Mouse (Mus musculus): Measurements from ENCODE around the gene Rbfox1. TPM values are rescaled to one million over a fixed set of nuclear protein-coding genes. Genes with fewer than 3 reads are reported as not detected.

Rbfox1 gene
- polyA plus RNA-seq, 1 experiment from 2014 or later, result 2.7 TPM

GRCm38 (mm10) chr16:6964720-6965583 lies 1079.8 kb downstream of the Rbfox1 start:
- Histone ChIP-seq H3K4me1 (ENCODE audit: control insufficient read depth, insufficient read depth, low read length) (no peaks in the 10 kb centered on the region), H3K9ac (replicated peaks; ENCODE audit: low read depth, low read length) (no peak overlapping the region), H3K27me3 (ENCODE audit: control insufficient read depth, insufficient read depth, low read length) (no peaks in the 10 kb centered on the region), H3K36me3 (ENCODE audit: control insufficient read depth, insufficient read depth, low read length) (no peaks in the 10 kb centered on the region), H3K9me3 (ENCODE audit: control insufficient read depth, low read depth, low read length) (no peaks in the 10 kb centered on the region), H3K27ac (ENCODE audit: low read length) (no peak overlapping the region), H3K4me2 (replicated peaks; ENCODE audit: low read depth, low read length) (no peak overlapping the region), H3K4me3 (ENCODE audit: low read depth, low read length) (no peak overlapping the region)
- no peak for ATAC-seq (ENCODE audit: insufficient number of reproducible peaks, insufficient read depth, low FRiP score, low read depth)
- 9% methylated on average over 8 of the region's 8 CpGs for WGBS

- H3K9ac ChIP-seq (replicated peaks; ENCODE audit: low read depth, low read length), result no peak overlapping the region
- WGBS, result 68% methylated on average over 4 of the region's 4 CpGs
Observed at GRCm38 (mm10) chr16:6969986-6970385, 1084.8 kb downstream of the Rbfox1 start.

GRCm38 (mm10) chr16:6976341-6976740 lies 1091.2 kb downstream of the Rbfox1 start:
- Histone ChIP-seq H3K4me2 (replicated peaks; ENCODE audit: low read depth, low read length) (no peak overlapping the region), H3K9ac (replicated peaks; ENCODE audit: low read depth, low read length) (no peak overlapping the region), H3K4me3 (ENCODE audit: low read depth, low read length) (no peak overlapping the region), H3K27me3 (ENCODE audit: control insufficient read depth, insufficient read depth, low read length) (no peaks in the 10 kb centered on the region), H3K9me3 (ENCODE audit: control insufficient read depth, low read depth, low read length) (no peaks in the 10 kb centered on the region), H3K27ac (ENCODE audit: low read length) (no peak overlapping the region), H3K4me1 (ENCODE audit: control insufficient read depth, insufficient read depth, low read length) (no peaks in the 10 kb centered on the region), H3K36me3 (ENCODE audit: control insufficient read depth, insufficient read depth, low read length) (no peaks in the 10 kb centered on the region)
- WGBS, result 85% methylated on average over 7 of the region's 7 CpGs
- ATAC-seq (ENCODE audit: insufficient number of reproducible peaks, insufficient read depth, low FRiP score, low read depth), result no peak

More at GRCm38 (mm10) chr16:6969986-6970385, 1084.8 kb downstream of the Rbfox1 start:
- H3K27ac ChIP-seq (ENCODE audit: low read length), result no peak overlapping the region
- no peak overlapping the region for H3K4me3 ChIP-seq (ENCODE audit: low read depth, low read length)
- H3K4me1 ChIP-seq (ENCODE audit: control insufficient read depth, insufficient read depth, low read length), result no peaks in the 10 kb centered on the region
- H3K9me3 ChIP-seq (ENCODE audit: control insufficient read depth, low read depth, low read length), result no peaks in the 10 kb centered on the region
- no peaks in the 10 kb centered on the region for H3K27me3 ChIP-seq (ENCODE audit: control insufficient read depth, insufficient read depth, low read length)
- no peaks in the 10 kb centered on the region for H3K36me3 ChIP-seq (ENCODE audit: control insufficient read depth, insufficient read depth, low read length)
- ATAC-seq (ENCODE audit: insufficient number of reproducible peaks, insufficient read depth, low FRiP score, low read depth), result no peak
- no peak overlapping the region for H3K4me2 ChIP-seq (replicated peaks; ENCODE audit: low read depth, low read length)

DNA sequence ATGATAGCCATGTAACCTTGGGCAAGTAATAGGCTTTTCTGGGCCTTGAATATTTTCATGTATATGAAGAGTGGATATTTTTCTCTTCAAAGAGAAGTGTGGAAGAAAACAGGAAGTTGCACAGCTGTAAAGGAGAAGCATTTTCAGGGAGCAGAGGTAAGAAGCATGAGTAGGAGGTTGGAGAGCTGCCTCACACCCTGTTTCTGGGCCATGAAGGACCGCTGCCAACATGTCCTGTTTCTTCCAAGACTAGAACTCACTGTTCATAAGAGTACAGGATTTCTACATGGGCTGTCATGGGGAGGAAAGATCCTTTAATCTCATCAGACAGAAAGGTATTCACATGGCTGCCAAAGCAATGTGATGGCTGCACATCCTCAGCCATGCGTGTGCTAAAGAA lies 1098.8 kb downstream of the Rbfox1 start:
- Histone ChIP-seq H3K9ac (replicated peaks; ENCODE audit: low read depth, low read length) (no peak overlapping the region), H3K4me2 (replicated peaks; ENCODE audit: low read depth, low read length) (no peak overlapping the region), H3K4me1 (ENCODE audit: control insufficient read depth, insufficient read depth, low read length) (no peaks in the 10 kb centered on the region), H3K9me3 (ENCODE audit: control insufficient read depth, low read depth, low read length) (no peaks in the 10 kb centered on the region), H3K27ac (ENCODE audit: low read length) (no peak overlapping the region), H3K27me3 (ENCODE audit: control insufficient read depth, insufficient read depth, low read length) (no peaks in the 10 kb centered on the region), H3K4me3 (ENCODE audit: low read depth, low read length) (no peak overlapping the region), H3K36me3 (ENCODE audit: control insufficient read depth, insufficient read depth, low read length) (no peaks in the 10 kb centered on the region)
- ATAC-seq (ENCODE audit: insufficient number of reproducible peaks, insufficient read depth, low FRiP score, low read depth), result no peak
- 87% methylated on average over 2 of the region's 2 CpGs for WGBS

- H3K9ac ChIP-seq (replicated peaks; ENCODE audit: low read depth, low read length), result no peak overlapping the region
- H3K27me3 ChIP-seq (ENCODE audit: control insufficient read depth, insufficient read depth, low read length), result no peaks in the 10 kb centered on the region
- no peak overlapping the region for H3K4me3 ChIP-seq (ENCODE audit: low read depth, low read length)
- H3K36me3 ChIP-seq (ENCODE audit: control insufficient read depth, insufficient read depth, low read length), result no peaks in the 10 kb centered on the region
- no peak overlapping the region for H3K27ac ChIP-seq (ENCODE audit: low read length)
- H3K4me1 ChIP-seq (ENCODE audit: control insufficient read depth, insufficient read depth, low read length), result no peaks in the 10 kb centered on the region
- no peak for ATAC-seq (ENCODE audit: insufficient number of reproducible peaks, insufficient read depth, low FRiP score, low read depth)
- H3K9me3 ChIP-seq (ENCODE audit: control insufficient read depth, low read depth, low read length), result no peaks in the 10 kb centered on the region
- no peak overlapping the region for H3K4me2 ChIP-seq (replicated peaks; ENCODE audit: low read depth, low read length)
Observed at GRCm38 (mm10) chr16:6986031-6986430, 1100.9 kb downstream of the Rbfox1 start.

DNA sequence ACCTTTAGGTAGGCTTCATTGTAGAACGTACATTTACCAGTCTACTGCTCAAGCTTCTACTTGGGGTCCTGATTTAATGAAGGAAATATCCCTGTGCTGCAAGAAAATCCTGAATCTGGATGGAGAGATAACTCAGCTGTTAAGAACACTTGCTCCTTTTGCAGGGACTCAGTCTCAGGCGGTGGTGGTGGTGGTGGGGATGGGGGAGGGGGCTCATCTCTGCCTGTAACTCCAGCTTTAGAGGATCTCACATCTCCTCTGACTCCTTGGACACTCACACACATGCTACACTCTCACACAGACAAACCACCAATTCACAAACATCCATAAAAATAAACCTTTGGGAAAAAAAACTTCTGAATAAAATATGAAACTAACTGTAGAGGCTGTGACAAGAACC lies 1101.3 kb downstream of the Rbfox1 start:
- Histone ChIP-seq H3K36me3 (ENCODE audit: control insufficient read depth, insufficient read depth, low read length) (no peaks in the 10 kb centered on the region), H3K9ac (replicated peaks; ENCODE audit: low read depth, low read length) (no peak overlapping the region), H3K9me3 (ENCODE audit: control insufficient read depth, low read depth, low read length) (no peaks in the 10 kb centered on the region), H3K4me1 (ENCODE audit: control insufficient read depth, insufficient read depth, low read length) (no peaks in the 10 kb centered on the region), H3K4me3 (ENCODE audit: low read depth, low read length) (no peak overlapping the region), H3K4me2 (replicated peaks; ENCODE audit: low read depth, low read length) (no peak overlapping the region), H3K27me3 (ENCODE audit: control insufficient read depth, insufficient read depth, low read length) (no peaks in the 10 kb centered on the region), H3K27ac (ENCODE audit: low read length) (no peak overlapping the region)
- 48% methylated on average over 2 of the region's 2 CpGs for WGBS
- ATAC-seq (ENCODE audit: insufficient number of reproducible peaks, insufficient read depth, low FRiP score, low read depth), result no peak

DNA sequence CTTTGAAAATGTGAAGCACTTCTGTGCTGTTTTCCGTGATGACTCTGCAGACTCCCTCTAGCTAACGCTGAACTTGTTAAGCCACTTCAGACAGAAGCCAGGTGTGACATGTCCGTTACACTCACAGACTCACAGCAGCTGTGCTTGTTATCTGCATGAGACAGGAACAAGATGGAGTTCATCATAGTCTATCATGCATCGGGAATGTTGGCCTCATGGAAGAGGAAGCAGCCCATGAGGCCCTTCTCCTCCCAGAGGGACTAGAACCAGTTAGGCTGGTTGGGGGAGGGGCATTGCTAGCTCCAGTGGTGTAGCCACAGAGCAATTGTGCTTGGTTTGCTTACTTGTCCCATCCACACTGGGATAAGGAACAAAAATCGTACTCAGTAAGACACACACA lies 1107.1 kb downstream of the Rbfox1 start:
- H3K4me1 ChIP-seq (ENCODE audit: control insufficient read depth, insufficient read depth, low read length), result no peaks in the 10 kb centered on the region
- H3K4me2 ChIP-seq (replicated peaks; ENCODE audit: low read depth, low read length), result no peak overlapping the region
- no peaks in the 10 kb centered on the region for H3K36me3 ChIP-seq (ENCODE audit: control insufficient read depth, insufficient read depth, low read length)
- no peak overlapping the region for H3K4me3 ChIP-seq (ENCODE audit: low read depth, low read length)
- H3K9ac ChIP-seq (replicated peaks; ENCODE audit: low read depth, low read length), result no peak overlapping the region
- ATAC-seq (ENCODE audit: insufficient number of reproducible peaks, insufficient read depth, low FRiP score, low read depth), result peak; percentile 53; the same call in 1 of the 2 replicates
- no peaks in the 10 kb centered on the region for H3K27me3 ChIP-seq (ENCODE audit: control insufficient read depth, insufficient read depth, low read length)
- no peak overlapping the region for H3K27ac ChIP-seq (ENCODE audit: low read length)
- WGBS, result 35% methylated on average over 5 of the region's 5 CpGs
- H3K9me3 ChIP-seq (ENCODE audit: control insufficient read depth, low read depth, low read length), result no peaks in the 10 kb centered on the region

DNA sequence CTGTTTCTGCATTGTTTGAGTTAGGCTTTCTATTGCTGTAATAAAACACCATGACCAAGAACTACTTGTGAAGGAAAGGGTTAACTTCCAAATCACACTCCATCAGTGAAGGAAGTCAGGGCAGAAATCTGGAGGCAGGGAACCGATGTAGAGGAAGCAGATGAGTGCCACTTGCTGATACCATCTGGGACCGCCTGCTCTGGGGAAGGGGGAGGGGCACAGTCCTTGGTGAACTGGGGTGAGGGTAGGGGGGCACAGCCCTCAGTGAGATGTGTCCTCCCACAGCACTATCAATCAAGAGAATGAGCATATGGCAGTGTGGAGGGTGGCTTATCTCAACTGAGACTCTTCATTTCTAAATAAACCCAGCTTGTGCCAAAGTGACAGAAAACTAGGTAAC lies 1108.0 kb downstream of the Rbfox1 start:
- 17% methylated on average over 2 of the region's 2 CpGs for WGBS
- Histone ChIP-seq H3K36me3 (ENCODE audit: control insufficient read depth, insufficient read depth, low read length) (no peaks in the 10 kb centered on the region), H3K27ac (ENCODE audit: low read length) (no peak overlapping the region), H3K27me3 (ENCODE audit: control insufficient read depth, insufficient read depth, low read length) (no peaks in the 10 kb centered on the region), H3K9ac (replicated peaks; ENCODE audit: low read depth, low read length) (no peak overlapping the region), H3K4me3 (ENCODE audit: low read depth, low read length) (no peak overlapping the region), H3K4me1 (ENCODE audit: control insufficient read depth, insufficient read depth, low read length) (no peaks in the 10 kb centered on the region), H3K9me3 (ENCODE audit: control insufficient read depth, low read depth, low read length) (no peaks in the 10 kb centered on the region), H3K4me2 (replicated peaks; ENCODE audit: low read depth, low read length) (no peak overlapping the region)
- ATAC-seq (ENCODE audit: insufficient number of reproducible peaks, insufficient read depth, low FRiP score, low read depth), result no peak

DNA sequence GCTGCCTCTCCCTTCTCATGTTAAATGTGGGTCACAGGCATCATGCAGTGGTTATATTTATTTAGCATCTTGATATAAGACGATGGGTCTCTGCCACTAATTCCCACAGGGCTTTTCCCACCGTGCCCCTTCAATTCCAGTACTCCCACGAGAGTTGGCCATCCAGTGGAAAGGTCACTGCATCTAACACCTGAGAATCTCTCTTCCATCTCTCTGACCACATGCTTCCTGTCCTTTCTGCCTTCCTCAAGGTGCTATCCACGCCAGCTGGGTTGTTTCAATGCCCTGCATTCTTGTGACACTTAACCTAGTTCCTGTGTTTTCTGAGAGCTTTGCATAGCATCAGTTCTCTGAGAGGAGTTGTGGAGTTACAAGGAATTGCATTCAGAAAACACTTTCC lies 1112.0 kb downstream of the Rbfox1 start:
- H3K4me2 ChIP-seq (replicated peaks; ENCODE audit: low read depth, low read length), result no peak overlapping the region
- no peak overlapping the region for H3K27ac ChIP-seq (ENCODE audit: low read length)
- no peak for ATAC-seq (ENCODE audit: insufficient number of reproducible peaks, insufficient read depth, low FRiP score, low read depth)
- H3K9me3 ChIP-seq (ENCODE audit: control insufficient read depth, low read depth, low read length), result no peaks in the 10 kb centered on the region
- WGBS, result 43% methylated on average over 4 of the region's 4 CpGs
- no peak overlapping the region for H3K9ac ChIP-seq (replicated peaks; ENCODE audit: low read depth, low read length)
- H3K36me3 ChIP-seq (ENCODE audit: control insufficient read depth, insufficient read depth, low read length), result no peaks in the 10 kb centered on the region
- H3K4me1 ChIP-seq (ENCODE audit: control insufficient read depth, insufficient read depth, low read length), result no peaks in the 10 kb centered on the region
- H3K27me3 ChIP-seq (ENCODE audit: control insufficient read depth, insufficient read depth, low read length), result no peaks in the 10 kb centered on the region
- no peak overlapping the region for H3K4me3 ChIP-seq (ENCODE audit: low read depth, low read length)
